Mouse (Mus musculus) heart, adult 2 months (tissue): ENCODE measurements around the gene Alpl. TPM values are rescaled to one million over a fixed set of nuclear protein-coding genes. Genes with fewer than 3 reads are reported as not detected.
A peak's percentile ranks its signal among the peaks of the same experiment; 100 is the strongest.

Experiments used
- DNase-seq, 2 experiments: peaks; one replicate each; pipeline ENCODE4 v3.0.0; 2021
- H3K27ac ChIP-seq: fragments of 200-600 bp; 2 replicates; pipeline ENCODE4 v1.8.1; 2022
- H3K27me3 ChIP-seq: fragments of 200-500 bp; 2 replicates; pipeline ENCODE4 v1.6.1; 2012; ENCODE audit warnings: mild to moderate bottlenecking, low read length, inconsistent platforms, mixed read lengths; ENCODE audit not compliant: control insufficient read depth, insufficient read depth
- H3K36me3 ChIP-seq: fragments of 200-500 bp; 2 replicates; pipeline ENCODE4 v1.6.1; 2012; ENCODE audit warnings: low read length, inconsistent platforms; ENCODE audit not compliant: control insufficient read depth, insufficient read depth
- H3K4me1 ChIP-seq: fragments of 200-500 bp; 2 replicates; pipeline ENCODE4 v1.6.1; 2011; ENCODE audit warnings: low read length; ENCODE audit not compliant: control insufficient read depth, insufficient read depth
- H3K4me3 ChIP-seq: fragments of 200-600 bp; 2 replicates; pipeline ENCODE4 v1.8.1; 2022
- H3K79me2 ChIP-seq: fragments of 200-500 bp; replicated peaks from 2 replicates; pipeline ENCODE4 v1.6.1; 2012; ENCODE audit warnings: mild to moderate bottlenecking, inconsistent platforms, low read length, moderate library complexity, mixed read lengths; ENCODE audit not compliant: control insufficient read depth, insufficient read depth
- H3K9ac ChIP-seq: fragments of 200-500 bp; 2 replicates; pipeline ENCODE4 v1.6.1; 2012; ENCODE audit warnings: low read depth, mild to moderate bottlenecking, control low read depth, inconsistent platforms, low read length, mixed read lengths
- CTCF ChIP-seq: fragments of 200-600 bp; IDR thresholded peaks from 2 replicates; pipeline ENCODE4 v1.8.1; 2022; ENCODE audit warnings: antibody characterized with exemption, mild to moderate bottlenecking, moderate library complexity
- EP300 ChIP-seq: fragments of 200-500 bp; IDR thresholded peaks from 2 replicates; pipeline ENCODE4 v1.6.1; 2011; ENCODE audit warnings: low read depth, low read length, control low read depth; ENCODE audit not compliant: insufficient read depth
- POLR2A ChIP-seq: fragments of 200-500 bp; IDR thresholded peaks from 2 replicates; pipeline ENCODE4 v1.6.1; 2011; ENCODE audit warnings: mild to moderate bottlenecking, low read depth, low read length, control low read depth; ENCODE audit not compliant: insufficient read depth
- WGBS: fragments of 180-500 bp; shearing (Covaris S2); methylation state at CpG from one replicate; pipeline ENCODE4 v1.1.7; 2018; 5-methylcytosine and 5-hydroxymethylcytosine counted together
- intact Hi-C: fragments of 180-260 bp; cut with DNase I; formaldehyde crosslinking; loops from one replicate; pipeline ENCODE4 v1.15.1; 2025
- polyA plus RNA-seq: library from polyadenylated mRNA; depleted of rRNA; stranded (reverse); fragments of >200 nt; gene quantifications from 2 replicates; pipeline ENCODE4 v1.2.3, GENCODE M21; 2012
- total RNA-seq, 2 experiments: library from RNA; stranded (reverse); gene quantifications; 2 replicates each; pipeline ENCODE4 v1.2.3; 2021

Alpl gene
- total and polyA plus RNA-seq, 3 experiments: 33.2 to 64.8 (median 55.6) TPM

GRCm38 (mm10) chr4:137812946-137813708 lies 16.9 kb upstream of the Alpl start:
- peak; percentile 58 to 60 for DNase-seq
- H3K36me3 ChIP-seq: no peaks in the 10 kb centered on the region
- WGBS: 26% methylated on average over 13 of the region's 13 CpGs
- intact Hi-C loops: no loop called here
- TF ChIP-seq POLR2A (no peak), EP300 (peak; percentile 68; the same call in 1 of the 2 replicates)
- peaks cover 19% of the 10 kb centered on the region for H3K4me1 ChIP-seq
- H3K27ac ChIP-seq: peak overlapping the region; percentile 77
- peak overlapping the region; percentile 22; the same call in 1 of the 2 replicates for H3K9ac ChIP-seq
- no peaks in the 10 kb centered on the region for H3K79me2 ChIP-seq
- no peaks in the 10 kb centered on the region for H3K27me3 ChIP-seq
- H3K4me3 ChIP-seq: no peak overlapping the region; the same call in 1 of the 2 replicates

- H3K4me3 ChIP-seq: no peak overlapping the region
- no peak for TF ChIP-seq EP300
- no peak for TF ChIP-seq CTCF
- no peak for TF ChIP-seq POLR2A
- DNase-seq: no peak
- intact Hi-C loops: no loop called here
- no peaks in the 10 kb centered on the region for H3K36me3 ChIP-seq
- H3K9ac ChIP-seq: no peak overlapping the region
- H3K79me2 ChIP-seq: no peaks in the 10 kb centered on the region
- H3K27ac ChIP-seq: no peak overlapping the region
- 77% methylated on average over 4 of the region's 4 CpGs for WGBS
- peaks cover 11% of the 10 kb centered on the region for H3K4me1 ChIP-seq
- no peaks in the 10 kb centered on the region for H3K27me3 ChIP-seq
Observed at GRCm38 (mm10) chr4:137809999-137810398, 13.8 kb upstream of the Alpl start.

GRCm38 (mm10) chr4:137807301-137807851 lies 11.2 kb upstream of the Alpl start:
- Histone ChIP-seq H3K4me1 (0 out of 2 replicates have a peak, but pooled peaks cover 1% of the 10 kb centered on the region), H3K36me3 (no peaks in the 10 kb centered on the region), H3K27ac (no peak overlapping the region), H3K4me3 (no peak overlapping the region), H3K9ac (no peak overlapping the region), H3K79me2 (no peaks in the 10 kb centered on the region), H3K27me3 (no peaks in the 10 kb centered on the region)
- TF ChIP-seq CTCF: no peak
- TF ChIP-seq POLR2A: no peak
- TF ChIP-seq EP300: no peak
- DNase-seq: no peak
- 76% methylated on average over 7 of the region's 7 CpGs for WGBS
- intact Hi-C loops: no loop called here

GRCm38 (mm10) chr4:137801196-137801595 lies 5.0 kb upstream of the Alpl start:
- WGBS: 56% methylated on average over 12 of the region's 12 CpGs
- Histone ChIP-seq H3K27ac (peak overlapping the region; percentile 67), H3K27me3 (no peaks in the 10 kb centered on the region), H3K36me3 (no peaks in the 10 kb centered on the region), H3K4me1 (peaks cover 3% of the 10 kb centered on the region), H3K79me2 (no peaks in the 10 kb centered on the region), H3K9ac (no peak overlapping the region), H3K4me3 (no peak overlapping the region)
- DNase-seq: no peak
- TF ChIP-seq CTCF: no peak
- peak; percentile 36; the same call in 1 of the 2 replicates for TF ChIP-seq POLR2A
- no peak for TF ChIP-seq EP300
- intact Hi-C loops: no loop called here

GRCm38 (mm10) chr4:137800324-137800723 lies 4.1 kb upstream of the Alpl start:
- Histone ChIP-seq H3K9ac (no peak overlapping the region), H3K79me2 (no peaks in the 10 kb centered on the region), H3K4me3 (no peak overlapping the region), H3K36me3 (no peaks in the 10 kb centered on the region), H3K27me3 (peaks cover 3% of the 10 kb centered on the region), H3K27ac (peak overlapping the region; percentile 67), H3K4me1 (peaks cover 3% of the 10 kb centered on the region)
- TF ChIP-seq CTCF (no peak), EP300 (peak; percentile 30; the same call in 1 of the 2 replicates), POLR2A (0 out of 2 replicates have a peak, but pooled peaks have one; percentile 32)
- intact Hi-C loops: no loop called here
- peak; percentile 51 to 63 for DNase-seq
- WGBS: 28% methylated on average over 11 of the region's 11 CpGs

GRCm38 (mm10) chr4:137797038-137797437 lies 854 bp upstream of the Alpl start:
- WGBS: 68% methylated on average over 4 of the region's 4 CpGs
- intact Hi-C loops: no loop called here

More at GRCm38 (mm10) chr4:137797038-137797437, 854 bp upstream of the Alpl start:
- H3K27ac ChIP-seq: no peak overlapping the region; the same call in 1 of the 2 replicates
- no peak for TF ChIP-seq CTCF
- TF ChIP-seq EP300: no peak
- TF ChIP-seq POLR2A: no peak
- peaks cover 3% of the 10 kb centered on the region for H3K4me1 ChIP-seq
- no peaks in the 10 kb centered on the region for H3K36me3 ChIP-seq
- peaks cover 3% of the 10 kb centered on the region for H3K27me3 ChIP-seq
- DNase-seq: no peak
- H3K4me3 ChIP-seq: no peak overlapping the region
- no peaks in the 10 kb centered on the region for H3K79me2 ChIP-seq
- no peak overlapping the region for H3K9ac ChIP-seq
